Mouse (Mus musculus) kidney, adult 2 months (tissue): ENCODE measurements around the gene Prkar2b.

Source experiments
- CTCF ChIP-seq: fragments of 200-500 bp; conservative IDR thresholded peaks from 2 replicates; pipeline ENCODE4 v1.5.1; 2011; ENCODE audit warnings: low read depth, mild to moderate bottlenecking, control low read depth, low read length, moderate library complexity, mixed read lengths; ENCODE audit not compliant: insufficient read depth, insufficient read length
- POLR2A ChIP-seq: fragments of 200-500 bp; IDR thresholded peaks from one replicate; pipeline ENCODE4 v1.6.1; 2011; ENCODE audit warnings: low read depth, low read length, control low read depth

GRCm38 (mm10) chr12:31939026-31939425, 122.1 kb downstream of the Prkar2b start:
- TF ChIP-seq CTCF (no peak), POLR2A (no peak)
